Mouse (Mus musculus) urinary bladder, postnatal 36 days (tissue): Measurements from ENCODE around the gene Sgip1.

Experiments
- DNase-seq, 2 experiments: peaks; one replicate each; pipeline ENCODE4 v3.0.0; 2022; ENCODE audit warnings: low spot score in 2 of 2, mixed read lengths in 1 of 2

Gene Sgip1

DNA sequence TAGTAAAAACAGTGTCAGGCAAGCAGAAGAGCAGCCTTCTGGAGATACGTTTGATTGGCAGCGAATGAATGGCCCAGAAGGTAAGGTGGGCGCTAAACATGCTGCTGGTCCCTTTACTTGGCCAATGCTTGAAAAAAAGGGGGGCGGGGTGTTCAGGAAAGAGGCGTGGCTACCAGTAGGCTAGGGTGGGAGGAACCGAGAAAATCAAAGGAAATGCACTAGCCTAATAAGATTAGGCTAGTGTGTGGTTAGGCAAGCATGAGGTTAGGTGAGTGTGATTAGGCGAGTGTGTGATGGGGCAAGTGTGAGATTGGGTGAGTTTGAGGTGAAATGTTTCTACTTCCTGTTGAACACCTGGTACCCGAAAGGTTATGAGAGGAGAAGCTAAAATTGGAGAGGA lies at the start of gene Sgip1:
Gene Sgip1 (plus strand): TSS at position 11 of the 400 bp plus-strand sequence.
- no peak for DNase-seq

DNA sequence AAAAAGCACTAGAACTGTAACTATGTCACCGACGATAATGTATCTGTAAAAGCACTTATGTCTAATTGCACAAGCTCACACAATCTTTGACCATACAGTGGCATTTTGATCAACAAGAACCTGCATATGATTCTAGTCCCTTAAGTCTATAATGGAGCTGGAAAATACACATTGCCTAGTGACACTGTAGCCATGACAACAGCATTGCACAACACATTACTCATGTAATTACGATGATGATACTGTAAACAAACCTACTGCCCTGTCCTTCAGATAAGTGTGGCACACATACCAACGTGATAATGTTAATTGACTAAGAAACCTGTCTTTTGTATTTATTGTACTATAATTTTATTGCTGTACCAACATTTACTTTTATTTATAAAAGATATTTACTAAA lies 49.7 kb upstream of the Sgip1 start:
- no peak for DNase-seq

DNA sequence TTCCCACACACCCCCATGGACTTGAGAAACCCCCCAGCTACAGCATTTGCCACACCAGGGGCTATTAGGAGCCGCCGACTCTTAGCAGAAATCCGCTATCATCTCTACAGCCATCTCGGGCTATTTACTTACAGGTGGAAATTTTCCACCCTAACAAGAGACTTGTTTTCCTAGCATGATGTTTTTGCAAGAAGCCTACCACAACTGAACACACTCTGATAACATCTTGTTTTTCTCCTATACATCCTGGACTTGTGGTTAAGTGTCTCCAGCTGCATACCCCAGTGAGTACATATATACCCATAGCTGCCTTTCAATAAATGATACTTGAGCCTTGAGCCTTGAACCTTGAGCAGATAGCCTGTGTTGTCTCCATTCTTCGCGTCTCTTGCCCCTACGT lies 43.1 kb upstream of the Sgip1 start:
- DNase-seq, result no peak

DNA sequence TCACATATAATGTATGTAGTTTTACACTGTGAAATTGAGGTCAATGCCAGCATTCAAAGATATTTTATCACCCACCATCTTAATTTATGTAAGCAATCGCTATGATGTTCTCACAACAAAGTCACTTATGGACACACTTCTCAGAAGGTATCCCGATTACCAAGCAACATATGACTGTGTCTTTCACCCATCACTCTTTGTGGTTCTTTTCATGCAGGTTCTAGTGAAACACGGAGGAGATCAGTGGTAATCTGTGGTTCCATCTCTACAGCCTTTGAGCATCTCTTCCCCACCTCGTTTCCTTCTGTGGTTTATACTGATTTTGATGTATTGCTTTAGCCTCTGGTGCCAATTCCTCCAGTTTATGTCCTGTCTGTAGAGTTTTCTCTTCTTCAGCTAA lies 29.4 kb upstream of the Sgip1 start:
- DNase-seq, result no peak

DNA sequence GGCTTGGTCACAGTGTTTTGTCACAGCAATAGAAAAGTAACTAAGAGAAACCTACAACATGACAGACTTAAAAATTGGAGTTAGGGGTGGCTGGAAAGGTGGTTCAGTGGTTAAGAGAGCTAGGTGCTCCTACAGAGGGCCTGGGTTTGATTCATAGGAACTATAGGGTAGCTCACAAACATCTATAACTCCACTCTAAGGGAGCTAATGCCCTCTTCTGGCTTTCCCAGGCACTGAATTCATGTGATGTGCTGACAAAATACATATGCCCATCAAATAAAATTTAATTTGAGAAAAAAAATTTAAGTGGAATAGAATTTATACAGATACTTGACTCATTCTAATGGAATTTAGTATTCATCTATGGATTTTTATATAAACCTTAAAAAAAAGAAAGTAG lies 25.6 kb upstream of the Sgip1 start:
- DNase-seq, result no peak

DNA sequence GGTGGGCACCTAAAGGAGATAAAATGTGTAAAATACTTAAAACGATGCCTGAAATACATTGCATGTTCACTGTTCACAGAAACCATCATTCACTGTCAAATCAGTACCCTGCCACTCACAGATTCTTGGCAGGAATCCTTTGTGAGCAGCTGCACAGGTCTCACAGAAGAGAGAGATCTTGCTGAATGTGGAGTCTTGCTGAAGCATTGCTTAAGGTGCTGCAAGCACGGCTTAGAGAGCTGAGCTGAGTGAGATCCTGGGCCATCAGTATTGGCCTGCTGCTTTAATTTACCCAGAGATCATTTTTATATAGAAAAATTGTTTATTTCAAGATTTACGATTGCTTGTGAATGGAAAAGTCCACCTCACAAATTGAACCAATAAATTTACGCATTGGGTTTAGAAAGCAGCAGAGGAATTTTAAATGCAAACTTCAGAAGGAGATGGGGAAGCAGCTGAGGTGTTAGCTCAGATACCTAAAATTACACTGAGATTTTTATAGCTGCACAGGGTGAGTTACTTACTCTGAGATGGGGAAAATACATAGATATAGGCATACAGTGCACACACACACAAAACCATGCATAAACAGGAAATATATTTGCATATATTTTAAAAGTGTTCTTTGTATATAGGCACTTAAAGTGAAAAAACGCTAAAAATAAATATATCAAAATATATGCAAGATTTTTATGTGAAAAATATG lies 23.8 kb upstream of the Sgip1 start:
- no peak for DNase-seq

DNA sequence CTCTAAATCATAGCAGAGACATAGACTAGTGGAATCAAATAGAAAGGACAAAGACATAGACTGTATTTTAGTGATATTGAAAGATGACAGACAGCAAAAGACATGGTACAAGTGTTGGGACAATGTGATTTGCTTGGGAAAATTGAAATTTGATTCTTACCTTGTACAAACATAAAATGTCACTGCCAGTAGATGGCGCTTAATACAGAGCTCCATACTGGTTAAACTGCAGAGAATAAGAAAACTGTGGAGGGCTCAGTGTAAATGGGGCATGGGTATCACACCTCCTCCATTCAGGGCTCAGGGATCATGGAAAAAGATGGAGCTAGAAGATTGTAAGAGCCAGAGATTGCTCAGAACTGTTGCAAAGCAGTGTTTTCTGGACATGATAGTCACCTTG lies 21.6 kb upstream of the Sgip1 start:
- no peak for DNase-seq

DNA sequence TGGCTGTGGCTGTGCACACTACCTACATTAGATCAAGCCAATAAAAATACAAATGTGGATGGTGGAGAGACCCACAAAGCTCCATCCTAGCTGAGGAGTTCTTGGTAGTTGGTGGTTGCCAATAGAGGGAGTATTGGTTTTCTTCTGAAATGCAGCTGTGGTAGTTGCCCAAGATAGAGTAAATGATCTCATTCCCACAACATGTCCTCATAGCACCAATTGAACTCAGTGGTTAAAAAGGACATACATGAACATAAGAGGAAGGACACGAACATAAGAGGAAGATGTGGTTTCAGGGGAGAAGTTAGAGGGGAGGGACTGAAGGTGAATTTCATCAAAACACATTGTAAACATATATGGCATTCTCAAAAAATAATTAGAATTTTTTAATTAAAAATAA lies 21.1 kb upstream of the Sgip1 start:
- DNase-seq, result no peak

DNA sequence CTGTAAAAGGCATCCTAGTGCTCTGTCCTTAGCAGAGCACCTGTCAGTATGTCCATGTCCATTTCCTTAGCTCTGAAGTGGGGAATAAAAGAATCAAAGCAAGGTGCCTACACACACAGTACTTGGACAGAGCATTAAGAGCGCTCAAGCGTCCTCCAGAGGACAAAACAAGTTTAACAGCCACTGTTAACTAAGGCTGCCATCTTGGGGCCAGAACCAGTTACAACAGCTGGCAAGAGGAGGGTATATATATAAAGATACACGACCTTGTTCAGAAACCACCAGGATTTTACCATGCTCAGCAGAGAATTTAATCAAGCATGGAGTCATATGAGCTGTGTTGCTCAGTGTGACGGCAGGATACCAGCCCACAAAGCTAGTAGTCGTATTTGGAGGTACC lies 16.7 kb upstream of the Sgip1 start:
- DNase-seq, result no peak

DNA sequence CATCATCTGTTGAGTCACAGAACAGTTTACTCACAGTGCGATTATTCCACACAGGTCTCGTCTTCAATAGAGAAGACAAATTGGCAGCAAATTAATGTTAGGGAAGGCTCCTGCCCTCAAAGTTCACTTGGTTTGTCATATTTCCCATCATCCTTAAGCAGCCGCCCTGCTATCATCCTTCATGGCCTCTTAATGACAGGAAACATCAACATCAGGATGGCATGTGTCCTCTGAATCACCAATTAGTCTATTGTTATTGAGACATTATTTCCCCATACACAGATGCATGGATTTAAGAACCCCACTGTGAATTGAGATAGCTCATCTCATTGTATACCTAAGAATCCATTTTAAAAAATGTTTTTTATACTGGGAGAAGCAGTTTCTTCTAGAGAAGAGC lies 10.1 kb upstream of the Sgip1 start:
- DNase-seq, result no peak

DNA sequence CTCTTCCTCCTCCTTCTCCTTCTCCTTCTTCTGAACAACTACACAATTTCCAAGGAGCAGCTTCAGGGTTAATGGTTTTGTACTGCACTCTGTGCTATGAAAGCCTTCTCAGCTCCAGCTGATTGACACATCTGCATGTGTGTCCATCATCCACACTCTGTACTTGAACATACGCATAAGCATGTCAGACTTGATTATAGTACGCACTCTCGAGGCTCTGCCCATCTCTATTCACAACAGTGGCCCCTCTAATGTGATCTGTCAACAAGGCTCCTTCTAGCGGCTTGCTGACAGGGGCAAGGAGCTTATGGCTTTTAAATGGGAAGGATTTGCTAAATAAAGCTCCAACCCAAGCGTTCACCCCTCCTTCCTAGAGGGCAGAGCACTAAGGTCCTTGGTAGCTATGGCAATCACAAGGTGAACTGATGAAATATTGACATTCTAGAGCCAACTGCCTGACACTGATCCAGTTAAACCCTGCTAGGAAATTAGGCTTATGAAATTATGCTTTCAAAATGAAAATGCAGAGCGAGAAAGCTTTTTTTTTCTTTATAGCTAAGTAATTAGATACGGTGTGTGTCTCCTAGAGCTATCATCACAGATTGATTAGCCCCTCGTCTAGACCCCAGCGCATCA lies 7.0 kb upstream of the Sgip1 start:
- no peak for DNase-seq

DNA sequence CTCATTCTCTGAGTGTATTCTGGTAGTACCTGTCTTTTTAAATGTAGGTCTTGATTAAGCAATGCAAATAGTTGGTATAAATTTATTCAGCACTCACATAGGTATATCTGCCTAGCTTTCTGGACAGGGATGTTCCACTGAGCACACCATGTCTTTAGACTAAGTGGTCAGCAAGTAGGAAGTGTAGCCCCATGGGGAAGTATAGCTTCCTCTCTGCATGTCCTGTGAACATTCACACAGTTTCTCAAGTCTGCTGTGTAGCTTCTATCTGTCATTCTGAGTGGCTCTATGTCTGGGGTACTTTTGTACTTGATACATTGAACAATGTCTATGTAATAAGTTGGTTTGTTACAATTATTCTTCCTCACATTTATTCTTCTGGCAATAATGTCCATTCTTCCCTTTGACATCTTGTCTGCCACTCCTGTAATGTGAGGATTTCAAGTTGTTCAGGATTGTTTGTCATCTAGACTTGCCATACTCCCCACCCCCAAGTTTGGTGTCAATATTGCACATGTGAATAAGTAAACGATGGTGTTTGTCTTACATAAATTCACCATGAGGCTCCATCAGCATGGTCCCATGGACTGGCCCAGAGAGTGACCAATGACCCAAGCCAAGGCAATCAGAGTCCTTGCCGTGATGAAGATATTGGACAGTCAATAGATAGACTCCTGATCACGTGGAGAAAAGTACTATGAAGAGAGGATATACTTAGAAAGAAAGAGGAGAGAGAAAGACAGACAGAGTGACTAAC lies 12.4 kb downstream of the Sgip1 start:
- no peak for DNase-seq

DNA sequence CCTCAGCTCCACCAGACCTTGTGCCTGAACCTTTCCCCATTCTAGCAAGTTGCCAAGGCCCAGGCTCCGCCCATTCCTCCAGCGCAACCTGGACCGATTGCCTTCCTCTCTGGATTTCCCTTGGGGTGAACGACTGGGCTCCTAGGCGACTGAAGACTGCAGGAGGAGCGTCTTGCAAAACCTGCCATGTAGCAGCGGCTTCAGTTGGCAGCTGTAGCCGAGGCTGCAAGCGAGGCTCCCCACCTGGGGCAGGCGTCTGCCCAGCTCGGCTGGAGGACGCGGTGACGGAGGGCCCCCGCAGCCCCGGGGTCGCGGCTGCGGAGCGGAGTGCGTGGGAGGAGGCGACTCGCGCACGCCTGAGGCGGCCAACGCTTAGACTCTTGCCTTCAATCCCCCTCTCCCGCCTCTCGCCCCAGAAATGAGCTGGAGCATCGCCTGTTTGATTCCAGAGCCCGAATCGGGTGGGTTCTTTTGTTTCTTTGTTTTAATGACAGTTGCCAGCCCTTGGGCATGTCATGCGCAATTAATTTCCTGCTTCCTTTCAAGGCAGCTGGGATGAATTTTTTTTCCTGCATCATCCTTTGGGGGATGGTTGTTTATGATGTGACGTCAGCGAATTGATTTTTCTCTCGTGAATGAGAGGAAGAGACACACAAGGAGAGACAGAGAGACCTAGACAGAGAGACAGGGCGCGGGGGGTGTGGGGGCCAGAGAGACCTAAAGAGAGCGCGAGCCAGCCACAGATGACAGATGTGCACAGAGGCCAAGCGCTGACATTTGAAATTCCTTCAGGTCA lies 18.2 kb downstream of the Sgip1 start:
- peak in 1 of 2 experiments; percentile 4 for DNase-seq

DNA sequence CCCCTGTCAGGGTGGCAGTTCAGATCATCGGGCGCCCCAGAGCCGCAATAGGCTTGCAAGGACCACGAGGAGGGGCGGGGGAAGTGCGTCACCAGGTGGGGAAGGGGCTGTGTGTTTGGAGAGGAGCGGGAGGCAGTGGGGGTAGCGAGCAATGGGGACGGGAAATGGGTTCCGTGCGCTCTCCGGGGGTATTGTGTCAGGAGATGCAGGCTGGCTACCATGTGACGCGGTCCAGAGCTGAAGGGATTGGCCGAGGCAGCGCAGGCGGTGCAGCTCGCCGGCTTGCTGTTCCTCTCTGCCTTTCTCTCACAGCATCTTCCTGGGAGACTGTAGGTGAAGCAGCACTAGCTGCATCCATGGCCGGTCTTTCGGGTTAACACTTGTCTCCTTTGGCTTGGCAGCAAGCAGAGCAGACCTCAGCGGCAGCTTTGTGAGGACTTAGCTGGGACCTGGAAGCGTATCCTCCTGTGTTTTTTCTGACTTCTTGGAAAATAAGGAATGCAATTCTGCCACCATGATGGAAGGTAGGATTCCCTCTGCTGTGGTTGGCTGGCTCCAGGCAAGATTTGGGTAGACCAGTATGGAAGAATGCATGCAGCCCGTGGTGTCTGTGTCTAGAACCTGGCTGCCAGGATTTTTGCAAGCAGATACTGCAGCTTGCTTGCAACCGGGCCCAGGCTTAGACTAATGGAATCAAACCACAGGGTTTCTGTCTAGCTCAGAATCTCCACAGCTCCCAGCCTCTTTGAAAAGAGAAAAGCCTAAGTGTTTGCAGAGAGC lies 19.1 kb downstream of the Sgip1 start:
- DNase-seq, result peak; percentile 7 to 11

DNA sequence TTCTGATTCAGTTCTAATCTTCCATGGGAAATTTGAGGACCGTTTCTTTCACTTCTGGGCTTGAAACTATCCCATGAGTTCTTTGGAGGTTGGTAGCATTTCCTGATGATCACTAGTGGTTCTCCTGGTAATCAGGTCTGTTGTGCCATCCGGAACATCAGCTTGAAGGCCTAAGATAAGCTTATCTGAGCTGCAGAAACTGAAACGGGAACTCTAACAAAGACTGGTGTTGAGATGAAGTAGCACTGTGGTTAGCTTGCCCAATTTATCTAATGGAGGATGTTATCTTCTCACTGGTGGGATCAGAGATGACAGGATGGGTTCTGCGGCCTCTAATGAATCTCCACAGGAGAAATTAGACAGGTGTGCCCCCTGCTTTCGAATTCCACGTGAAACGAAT lies 21.0 kb downstream of the Sgip1 start:
- DNase-seq, result no peak

DNA sequence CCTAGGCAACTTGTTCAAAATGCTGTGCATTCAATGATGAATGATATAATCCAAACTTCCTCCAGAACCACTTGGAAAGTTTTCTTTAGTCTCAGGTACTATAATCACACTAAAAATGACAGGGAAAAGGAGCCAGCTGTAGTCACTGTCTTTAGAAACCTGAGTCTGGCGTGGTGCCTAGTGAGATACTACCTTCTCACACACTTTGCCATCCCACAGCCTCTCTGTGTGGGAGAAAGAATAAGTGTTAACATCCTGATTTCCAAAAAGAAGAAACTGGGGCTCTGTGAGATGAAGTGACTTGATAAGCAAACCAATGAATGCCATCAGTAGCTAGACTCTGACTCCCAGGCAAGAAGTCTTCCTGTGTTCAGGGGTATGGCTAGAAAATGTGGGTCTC lies 28.0 kb downstream of the Sgip1 start:
- DNase-seq, result no peak

DNA sequence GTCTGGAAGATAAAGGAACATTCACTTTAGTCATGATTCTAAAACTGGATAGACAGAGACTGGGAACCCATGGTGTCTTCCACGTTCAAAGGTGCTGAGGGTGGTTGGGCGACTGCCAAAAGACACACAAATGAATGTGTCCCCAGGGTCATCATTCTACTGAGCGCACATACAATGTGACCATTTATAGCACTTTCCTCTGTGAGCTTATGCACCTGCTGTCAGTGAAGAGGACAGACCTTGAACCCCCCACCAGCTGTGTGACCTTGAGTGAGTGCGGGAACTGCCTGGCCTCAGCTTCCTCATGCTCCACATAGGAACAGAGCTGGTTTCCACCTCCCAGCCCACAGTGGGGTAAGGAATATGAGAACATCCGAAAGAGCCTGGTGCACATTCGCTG lies 28.8 kb downstream of the Sgip1 start:
- no peak for DNase-seq

DNA sequence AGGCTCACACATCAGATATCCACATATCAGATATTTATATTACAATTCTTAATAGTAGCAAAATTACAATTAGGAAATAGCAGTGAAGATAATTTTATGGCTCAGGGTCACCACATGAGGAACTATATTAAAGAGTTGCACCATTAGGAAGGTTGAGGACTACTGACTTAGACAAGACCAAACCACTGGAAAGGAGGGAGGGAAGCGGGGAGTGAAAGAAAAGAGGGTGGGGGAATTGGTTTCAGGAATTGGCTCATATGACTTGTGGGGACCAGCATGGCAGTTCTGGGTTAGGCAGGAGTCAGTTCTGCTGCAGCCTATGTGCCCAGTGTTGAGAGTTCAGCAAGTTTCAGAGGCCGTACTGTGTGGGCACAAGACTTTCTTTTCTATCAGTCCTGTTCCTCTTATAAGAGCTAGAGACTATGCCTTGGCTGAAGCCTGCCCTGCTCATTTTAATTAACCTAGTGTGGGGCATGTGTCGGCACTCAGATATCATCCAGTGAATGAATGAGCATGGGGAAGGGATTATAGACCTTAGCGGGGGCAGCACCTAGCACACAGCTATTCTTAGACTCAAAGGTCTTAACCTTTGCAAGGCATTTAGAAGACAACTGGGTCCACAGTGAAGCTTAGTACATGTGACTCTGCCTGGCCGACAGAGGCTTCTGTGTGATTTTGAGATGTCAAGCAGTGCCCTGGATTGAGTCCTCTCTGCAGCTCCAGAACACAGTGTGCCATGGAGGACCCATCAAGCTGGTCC lies 30.7 kb downstream of the Sgip1 start:
- no peak for DNase-seq

DNA sequence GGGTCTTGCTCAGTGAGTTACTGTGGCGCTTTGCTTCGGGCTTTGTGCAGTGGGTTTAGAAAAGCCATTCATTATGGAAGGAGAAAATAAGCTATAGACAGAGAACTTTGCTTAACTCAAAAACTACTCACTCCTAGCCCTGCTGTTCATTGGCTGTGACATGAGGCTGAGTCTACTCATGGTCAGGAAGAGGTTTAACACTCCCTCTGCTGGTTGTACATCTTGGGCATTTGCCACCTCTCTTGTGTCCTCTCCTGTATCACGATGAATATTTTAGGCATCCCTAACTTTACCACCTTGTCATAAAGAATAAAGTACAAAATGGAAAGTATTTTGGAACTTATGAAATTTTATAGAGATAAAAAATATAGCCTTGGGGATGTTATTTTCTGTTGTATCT lies 32.1 kb downstream of the Sgip1 start:
- no peak for DNase-seq

DNA sequence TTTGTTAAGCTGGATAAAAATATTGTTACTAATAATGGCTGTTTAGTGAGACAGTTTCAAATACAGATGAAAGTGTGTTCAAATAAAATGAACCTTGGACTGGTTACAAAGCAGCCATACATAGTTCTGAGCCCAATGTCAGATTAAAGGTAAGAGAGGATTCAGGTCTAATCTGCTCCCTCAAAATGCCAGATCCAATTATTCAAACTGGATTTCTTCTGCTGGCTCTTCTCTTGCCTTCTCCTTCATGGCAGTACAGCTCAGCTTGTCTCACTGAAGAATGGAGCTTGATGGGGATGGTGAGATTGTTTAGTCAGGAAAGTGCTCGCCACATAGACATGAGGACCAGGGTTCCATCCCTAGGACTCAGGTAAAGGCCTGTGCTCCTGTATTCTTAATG lies 32.7 kb downstream of the Sgip1 start:
- no peak for DNase-seq

DNA sequence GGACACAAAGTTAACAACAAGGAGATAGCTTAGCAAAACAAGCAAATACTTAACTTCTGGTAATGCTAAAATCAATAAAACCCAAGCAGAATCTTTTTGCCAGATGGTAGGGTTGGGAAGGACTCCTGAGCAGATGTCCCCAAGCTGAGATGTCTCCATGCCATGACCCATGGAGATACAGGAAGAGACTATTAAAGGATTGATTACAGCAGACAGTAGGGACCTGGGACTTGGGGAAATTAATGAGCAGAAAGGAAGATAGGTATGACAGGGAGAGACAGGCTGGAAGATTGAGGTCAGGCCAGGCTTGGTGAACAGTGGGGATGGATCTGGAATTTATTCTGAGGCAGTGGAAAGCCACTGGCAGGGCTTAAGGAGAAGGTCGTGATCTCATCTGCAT lies 33.5 kb downstream of the Sgip1 start:
- no peak for DNase-seq
